In the genomic region with DNA sequence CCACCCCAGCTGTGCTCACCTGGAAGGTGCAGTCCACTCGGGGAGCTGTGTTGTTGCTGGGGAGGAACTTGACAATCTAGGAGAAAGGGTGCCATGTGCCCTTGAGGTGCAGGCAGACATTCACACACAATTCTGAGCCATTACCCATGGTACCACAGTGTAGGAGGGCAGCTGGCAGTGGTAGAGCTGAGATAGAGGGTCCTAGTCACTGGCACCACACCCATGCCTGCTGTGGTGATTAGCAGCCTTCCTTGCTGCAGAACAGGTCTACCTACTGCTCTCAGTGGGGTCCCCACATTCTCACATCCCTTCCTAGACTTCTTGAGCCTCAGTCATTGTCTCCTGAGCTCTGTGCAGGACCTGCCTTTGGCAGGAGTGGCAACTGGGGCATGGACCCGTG, we compare ENCODE assay signal across 40 mouse cellular contexts. TPM values are rescaled to one million over a fixed set of nuclear protein-coding genes. Genes with fewer than 3 reads are reported as not detected.
"Had no signal": no experiment of that assay in that cellular context is flagged by ENCODE, and none has a peak within 500 bp of the region (broad histone marks: within the 10 kb centered on the region; RNA-seq: fewer than 3 reads in every experiment).

No protein-coding gene starts in this region.

- H3K4me1 ChIP-seq: heart, embryonic 13.5 days; heart, embryonic 15.5 days; hindbrain, embryonic 13.5 days; intestine, embryonic 15.5 days; limb, embryonic 12.5 days had no signal

- H3K4me2 ChIP-seq: heart, embryonic 11.5 days; heart, embryonic 13.5 days; heart, embryonic 15.5 days; hindbrain, embryonic 13.5 days; intestine, embryonic 15.5 days; limb, embryonic 12.5 days had no signal

- H3K9me3 ChIP-seq: heart, embryonic 13.5 days; heart, embryonic 15.5 days; hindbrain, embryonic 13.5 days; intestine, embryonic 15.5 days; limb, embryonic 12.5 days had no signal

- H3K27me3 ChIP-seq: heart, embryonic 13.5 days; heart, embryonic 15.5 days; hindbrain, embryonic 13.5 days; intestine, embryonic 15.5 days; limb, embryonic 12.5 days had no signal

- ATAC-seq: forebrain, postnatal 0 days; hindbrain, embryonic 16.5 days; inflammation-experienced regulatory T-cells, adult 6 months; intestine, embryonic 15.5 days had no signal

- H3K27ac ChIP-seq: heart, adult 2 months; heart, embryonic 13.5 days; heart, embryonic 15.5 days; hindbrain, embryonic 13.5 days; intestine, embryonic 15.5 days; kidney, postnatal 0 days; limb, embryonic 12.5 days; liver, embryonic 14.5 days had no signal

- DNase-seq: forebrain, postnatal 0 days; gastrocnemius, postnatal 14 days; gastrocnemius, postnatal 36 days; heart, adult 11 months; heart, adult 2 months; heart, postnatal 14 days; heart, postnatal 36 days; kidney, adult 2 months; kidney, adult 9 months; kidney, postnatal 14 days; kidney, postnatal 36 days; layer of hippocampus, adult 9-11 months; layer of hippocampus, postnatal 36 days; left cerebral cortex, postnatal 4 days had no signal

- H3K36me3 ChIP-seq: heart, embryonic 13.5 days; heart, embryonic 15.5 days; hindbrain, embryonic 13.5 days; intestine, embryonic 15.5 days; limb, embryonic 12.5 days had no signal

- H3K4me3 ChIP-seq: heart, adult 2 months; heart, embryonic 13.5 days; heart, embryonic 15.5 days; hindbrain, embryonic 13.5 days; intestine, embryonic 15.5 days; limb, embryonic 12.5 days had no signal

- H3K9ac ChIP-seq: forebrain, postnatal 0 days; heart, embryonic 13.5 days; heart, embryonic 15.5 days; hindbrain, embryonic 13.5 days; intestine, embryonic 15.5 days; limb, embryonic 12.5 days; liver, embryonic 14.5 days had no signal

RNA-seq across cellular contexts. Expression of a gene that starts 7.9 kb away (rescaled TPM):
- total RNA-seq: forebrain, postnatal 0 days; gastrocnemius, adult 18-20 months; gastrocnemius, adult 8-10 months; gastrocnemius, postnatal 14 days; gastrocnemius, postnatal 36 days; heart, adult 2 months; heart, postnatal 14 days; heart, postnatal 36 days; hematopoietic stem cell, adult 5-6 weeks; layer of hippocampus, adult 18-20 months; layer of hippocampus, adult 8-10 months; layer of hippocampus, postnatal 14 days; layer of hippocampus, postnatal 36 days; left cerebral cortex, adult 18-20 months; left cerebral cortex, adult 8-10 months; left cerebral cortex, postnatal 10 days; left cerebral cortex, postnatal 25 days; left cerebral cortex, postnatal 4 days had no signal
- polyA plus RNA-seq: forebrain, postnatal 0 days; heart, embryonic 11.5 days; heart, embryonic 15.5 days; hindbrain, embryonic 11.5 days; hindbrain, embryonic 13.5 days; hindbrain, embryonic 16.5 days; inflammation-experienced regulatory T-cells, adult 6 months; intestine, embryonic 15.5 days; intestine, postnatal 0 days; limb, embryonic 12.5 days; limb, embryonic 14.5 days; liver, embryonic 14.5 days had no signal

RNA-seq across cellular contexts. Expression of a gene that starts 16.1 kb away (rescaled TPM):
- total RNA-seq: gastrocnemius, adult 18-20 months; gastrocnemius, adult 8-10 months; heart, postnatal 36 days; hematopoietic stem cell, adult 5-6 weeks; layer of hippocampus, adult 18-20 months; layer of hippocampus, adult 8-10 months; layer of hippocampus, postnatal 14 days; layer of hippocampus, postnatal 36 days; left cerebral cortex, adult 18-20 months; left cerebral cortex, postnatal 25 days; left cerebral cortex, postnatal 4 days had no signal
- polyA plus RNA-seq: gonadal fat pad, adult 2 months; heart, adult 2 months; heart, embryonic 13.5 days; heart, embryonic 15.5 days; heart, postnatal 0 days; hindbrain, embryonic 11.5 days; hindbrain, embryonic 13.5 days; hindbrain, embryonic 16.5 days; inflammation-experienced regulatory T-cells, adult 6 months; intestine, embryonic 15.5 days; intestine, postnatal 0 days; large intestine, adult 2 months had no signal

RNA-seq across cellular contexts. Expression of a gene that starts 46.2 kb away (rescaled TPM):
- total RNA-seq: hematopoietic stem cell, adult 5-6 weeks had no signal
- polyA plus RNA-seq: hindbrain, embryonic 11.5 days; inflammation-experienced regulatory T-cells, adult 6 months had no signal
